Mouse (Mus musculus) frontal cortex, postnatal 10 days (tissue): Measurements from ENCODE around the gene Nrxn1.

ENCODE experiments used
- DNase-seq, 2 experiments: peaks; one replicate each; pipeline ENCODE4 v3.0.0; 2022; ENCODE audit warnings: low spot score in 2 of 2, mixed read lengths in 1 of 2

Gene Nrxn1

GRCm38 (mm10) chr17:90451384-90451783, 641.5 kb downstream of the Nrxn1 start:
- no peak for DNase-seq

GRCm38 (mm10) chr17:90443067-90443466, 649.8 kb downstream of the Nrxn1 start:
- DNase-seq, result no peak

GRCm38 (mm10) chr17:90435836-90436235, 657.0 kb downstream of the Nrxn1 start:
- no peak for DNase-seq

GRCm38 (mm10) chr17:90435371-90435770, 657.5 kb downstream of the Nrxn1 start:
- DNase-seq, result no peak

- no peak for DNase-seq
Measured at GRCm38 (mm10) chr17:90430211-90430610, 662.7 kb downstream of the Nrxn1 start.

GRCm38 (mm10) chr17:90425974-90426373, 666.9 kb downstream of the Nrxn1 start:
- DNase-seq, result no peak

- no peak for DNase-seq
Measured at GRCm38 (mm10) chr17:90422591-90422990, 670.3 kb downstream of the Nrxn1 start.

- no peak for DNase-seq
Measured at GRCm38 (mm10) chr17:90420757-90421156, 672.1 kb downstream of the Nrxn1 start.

GRCm38 (mm10) chr17:90419615-90420014, 673.3 kb downstream of the Nrxn1 start:
- DNase-seq, result no peak

GRCm38 (mm10) chr17:90396357-90396756, 696.5 kb downstream of the Nrxn1 start:
- no peak for DNase-seq

GRCm38 (mm10) chr17:90394606-90395005, 698.3 kb downstream of the Nrxn1 start:
- no peak for DNase-seq

GRCm38 (mm10) chr17:90392751-90393150, 700.1 kb downstream of the Nrxn1 start:
- no peak for DNase-seq

GRCm38 (mm10) chr17:90390316-90391212, 702.3 kb downstream of the Nrxn1 start:
- DNase-seq, result no peak

GRCm38 (mm10) chr17:90384856-90385255, 708.0 kb downstream of the Nrxn1 start:
- no peak for DNase-seq

- no peak for DNase-seq
Measured at GRCm38 (mm10) chr17:90382496-90383443, 710.1 kb downstream of the Nrxn1 start.

- DNase-seq, result no peak
Measured at GRCm38 (mm10) chr17:90376533-90376932, 716.3 kb downstream of the Nrxn1 start.

GRCm38 (mm10) chr17:90362169-90362568, 730.7 kb downstream of the Nrxn1 start:
- DNase-seq, result no peak

- no peak for DNase-seq
Measured at GRCm38 (mm10) chr17:90349385-90350095, 743.3 kb downstream of the Nrxn1 start.

- no peak for DNase-seq
Measured at GRCm38 (mm10) chr17:90346735-90347475, 746.0 kb downstream of the Nrxn1 start.

- no peak for DNase-seq
Measured at GRCm38 (mm10) chr17:90333445-90333844, 759.4 kb downstream of the Nrxn1 start.

- no peak for DNase-seq
Measured at GRCm38 (mm10) chr17:90323674-90324073, 769.2 kb downstream of the Nrxn1 start.
